Mouse (Mus musculus) hindbrain, embryonic 12.5 days (tissue): ENCODE measurements around the gene Slc44a4. TPM values are rescaled to one million over a fixed set of nuclear protein-coding genes. Genes with fewer than 3 reads are reported as not detected.
A peak's percentile ranks its signal among the peaks of the same experiment; 100 is the strongest.
"Not testable (repeated sequence)": the region's sequence is repeated elsewhere in the genome, so short reads cannot be mapped to it uniquely, and the experiment has no call there.

Source experiments
- ATAC-seq: fragments of 200-750 bp; cut with Nextera tagmentation; 2 replicates; pipeline ENCODE4 v1.8.0; 2017; ENCODE audit warnings: moderate TSS enrichment; ENCODE audit not compliant: low FRiP score
- H3K27ac ChIP-seq: fragments of 300-500 bp; sonication (generic); 2 replicates; pipeline ENCODE4 v1.5.1; 2016; ENCODE audit warnings: mild to moderate bottlenecking
- H3K27me3 ChIP-seq: fragments of 300-500 bp; sonication (generic); 2 replicates; pipeline ENCODE4 v1.6.1; 2016; ENCODE audit warnings: mild to moderate bottlenecking
- H3K36me3 ChIP-seq: fragments of 300-500 bp; sonication (generic); 2 replicates; pipeline ENCODE4 v1.6.1; 2016; ENCODE audit warnings: mild to moderate bottlenecking
- H3K4me1 ChIP-seq: fragments of 300-500 bp; sonication (generic); 2 replicates; pipeline ENCODE4 v1.6.1; 2016
- H3K4me2 ChIP-seq: fragments of 300-500 bp; sonication (generic); replicated peaks from 2 replicates; pipeline ENCODE4 v1.6.1; 2016; ENCODE audit warnings: mild to moderate bottlenecking
- H3K4me3 ChIP-seq: fragments of 300-500 bp; sonication (generic); 2 replicates; pipeline ENCODE4 v1.5.1; 2016; ENCODE audit warnings: mild to moderate bottlenecking
- H3K9ac ChIP-seq: fragments of 300-500 bp; sonication (generic); 2 replicates; pipeline ENCODE4 v1.6.1; 2016; ENCODE audit warnings: mild to moderate bottlenecking, moderate library complexity
- H3K9me3 ChIP-seq: fragments of 300-500 bp; sonication (generic); replicated peaks from 2 replicates; pipeline ENCODE4 v1.6.1; 2016; ENCODE audit warnings: mild to moderate bottlenecking
- WGBS: fragments of 180-500 bp; shearing (Covaris S2); methylation state at CpG from one replicate; pipeline ENCODE4 v1.1.7; 2016; 5-methylcytosine and 5-hydroxymethylcytosine counted together
- polyA plus RNA-seq: library from polyadenylated mRNA; unstranded; fragments of >200 nt; fragmentation: Nextera tagmentation; extraction: Ambion mirVana; gene quantifications from 2 replicates; pipeline ENCODE4 v1.2.1, GENCODE M21; 2016

Slc44a4 gene
- polyA plus RNA-seq, 1 experiment from 2014 or later, result 0.15 TPM

- under 1% methylated on average over 32 of the region's 32 CpGs for WGBS
- H3K27me3 ChIP-seq, result peaks cover 51% of the 10 kb centered on the region
- H3K27ac ChIP-seq, result peak within 1 kb of the TSS; percentile 78
Measured at GRCm38 (mm10) chr17:34959130-34959778, 45.0 kb downstream of the Slc44a4 start, which contains the start of gene Hspa1b. Gene Hspa1b (minus strand): TSS chr17:34959238.

GRCm38 (mm10) chr17:34959881-34960515 is 45.7 kb downstream of the Slc44a4 start:
- H3K4me2 ChIP-seq, result peak overlapping the region; percentile 77
- no peaks in the 10 kb centered on the region for H3K36me3 ChIP-seq
- H3K4me3 ChIP-seq, result peak overlapping the region; percentile 45
- 0 out of 2 replicates have a peak overlapping the region, but pooled peaks have one; percentile 4 for H3K27ac ChIP-seq
- no peak overlapping the region for H3K9ac ChIP-seq
- peaks cover 54% of the 10 kb centered on the region for H3K27me3 ChIP-seq
- WGBS, result 12% methylated on average over 12 of the region's 12 CpGs
- no peaks in the 10 kb centered on the region for H3K9me3 ChIP-seq
- H3K4me1 ChIP-seq, result peaks cover 9% of the 10 kb centered on the region; the same call in 1 of the 2 replicates
- ATAC-seq, result no peak

More at GRCm38 (mm10) chr17:34959130-34959778, 45.0 kb downstream of the Slc44a4 start, which contains the start of gene Hspa1b:
- H3K9me3 ChIP-seq, H3K36me3 ChIP-seq, H3K4me1 ChIP-seq: not testable (repeated sequence)
- Histone ChIP-seq H3K4me2 (peak within 1 kb of the TSS; percentile 77), H3K4me3 (peak within 1 kb of the TSS; percentile 45), H3K9ac (0 out of 2 replicates have a peak within 1 kb of the TSS, but pooled peaks have one; percentile 59)
- peak; percentile 92 for ATAC-seq

- no peaks in the 10 kb centered on the region for H3K9me3 ChIP-seq
- H3K4me3 ChIP-seq, result no peak overlapping the region
- ATAC-seq, result no peak
- H3K27ac ChIP-seq, result no peak overlapping the region
- H3K4me2 ChIP-seq, result no peak overlapping the region
- no peak overlapping the region for H3K9ac ChIP-seq
- H3K4me1 ChIP-seq, result peaks cover 9% of the 10 kb centered on the region; the same call in 1 of the 2 replicates
- no peaks in the 10 kb centered on the region for H3K36me3 ChIP-seq
- peaks cover 45% of the 10 kb centered on the region for H3K27me3 ChIP-seq
Measured at GRCm38 (mm10) chr17:34960702-34961493, 46.6 kb downstream of the Slc44a4 start.

GRCm38 (mm10) chr17:34962125-34962524 is 47.9 kb downstream of the Slc44a4 start:
- ATAC-seq, result no peak
- Histone ChIP-seq H3K27ac (no peak overlapping the region), H3K9ac (no peak overlapping the region), H3K4me2 (no peak overlapping the region), H3K4me3 (no peak overlapping the region), H3K36me3 (no peaks in the 10 kb centered on the region), H3K27me3 (peaks cover 37% of the 10 kb centered on the region), H3K9me3 (no peaks in the 10 kb centered on the region), H3K4me1 (peaks cover 9% of the 10 kb centered on the region; the same call in 1 of the 2 replicates)
- 23% methylated on average over 3 of the region's 3 CpGs for whole genome bisulfite sequencing

GRCm38 (mm10) chr17:34962841-34963240 is 48.6 kb downstream of the Slc44a4 start:
- H3K4me3 ChIP-seq, result no peak overlapping the region
- H3K4me2 ChIP-seq, result no peak overlapping the region
- no peak for ATAC-seq
- H3K9me3 ChIP-seq, result no peaks in the 10 kb centered on the region
- peaks cover 9% of the 10 kb centered on the region; the same call in 1 of the 2 replicates for H3K4me1 ChIP-seq
- WGBS, result 79% methylated on average over 1 of the region's 1 CpGs
- no peak overlapping the region for H3K27ac ChIP-seq
- H3K27me3 ChIP-seq, result peaks cover 44% of the 10 kb centered on the region
- no peaks in the 10 kb centered on the region for H3K36me3 ChIP-seq
- H3K9ac ChIP-seq, result no peak overlapping the region

GRCm38 (mm10) chr17:34964640-34965049 is 50.4 kb downstream of the Slc44a4 start:
- Histone ChIP-seq H3K4me2 (no peak overlapping the region), H3K27me3 (peaks cover 62% of the 10 kb centered on the region), H3K9ac (peak overlapping the region; percentile 10; the same call in 1 of the 2 replicates), H3K4me1 (0 out of 2 replicates have a peak, but pooled peaks cover 6% of the 10 kb centered on the region), H3K27ac (no peak overlapping the region), H3K36me3 (no peaks in the 10 kb centered on the region), H3K4me3 (no peak overlapping the region), H3K9me3 (no peaks in the 10 kb centered on the region)
- 18% methylated on average over 1 of the region's 1 CpGs for WGBS
- ATAC-seq, result no peak

- H3K27ac ChIP-seq, result no peak overlapping the region
- H3K36me3 ChIP-seq, result no peaks in the 10 kb centered on the region
- no peaks in the 10 kb centered on the region for H3K9me3 ChIP-seq
- H3K27me3 ChIP-seq, result peaks cover 66% of the 10 kb centered on the region
- ATAC-seq, result no peak
- 76% methylated on average over 5 of the region's 5 CpGs for WGBS
- H3K4me2 ChIP-seq, result no peak overlapping the region
- H3K9ac ChIP-seq, result no peak overlapping the region
- H3K4me3 ChIP-seq, result no peak overlapping the region
- no peaks in the 10 kb centered on the region for H3K4me1 ChIP-seq
Measured at GRCm38 (mm10) chr17:34965627-34966026, 51.4 kb downstream of the Slc44a4 start.

- not testable (repeated sequence) for H3K4me1 ChIP-seq, ATAC-seq, H3K4me2 ChIP-seq, H3K4me3 ChIP-seq, H3K27ac ChIP-seq, H3K9me3 ChIP-seq, H3K36me3 ChIP-seq, H3K9ac ChIP-seq
- WGBS, result 71% methylated on average over 7 of the region's 11 CpGs
- H3K27me3 ChIP-seq, result peaks cover 47% of the 10 kb centered on the region
Measured at GRCm38 (mm10) chr17:34969822-34970221, 55.6 kb downstream of the Slc44a4 start, which contains the start of gene Gm20481. Gene Gm20481 (plus strand): TSS chr17:34969912.

- not testable (repeated sequence) for ATAC-seq, H3K4me1 ChIP-seq, H3K9ac ChIP-seq, H3K9me3 ChIP-seq, H3K4me2 ChIP-seq, H3K27ac ChIP-seq, H3K36me3 ChIP-seq, H3K4me3 ChIP-seq
- WGBS, result 47% methylated on average over 21 of the region's 37 CpGs
- peaks cover 46% of the 10 kb centered on the region for H3K27me3 ChIP-seq
Measured at GRCm38 (mm10) chr17:34970850-34971249, 56.6 kb downstream of the Slc44a4 start.

- peaks cover 46% of the 10 kb centered on the region for H3K27me3 ChIP-seq
Measured at GRCm38 (mm10) chr17:34971694-34972068, 57.4 kb downstream of the Slc44a4 start.

GRCm38 (mm10) chr17:34972069-34972749 is 57.9 kb downstream of the Slc44a4 start, which contains the start of the genes Hspa1a and Hspa1l:
Gene Hspa1a (minus strand): TSS chr17:34972156.
Gene Hspa1l (plus strand): TSS chr17:34972703.
- not testable (repeated sequence) for H3K27ac ChIP-seq, H3K9me3 ChIP-seq, H3K36me3 ChIP-seq, H3K4me1 ChIP-seq
- H3K9ac ChIP-seq, result peak within 1 kb of the TSS; percentile 15; the same call in 1 of the 2 replicates
- peaks cover 46% of the 10 kb centered on the region for H3K27me3 ChIP-seq
- peak within 1 kb of the TSS; percentile 37 for H3K4me3 ChIP-seq
- under 1% methylated on average over 33 of the region's 33 CpGs for WGBS
- peak; percentile 93 for ATAC-seq
- peak within 1 kb of the TSS; percentile 74 for H3K4me2 ChIP-seq

More at GRCm38 (mm10) chr17:34971694-34972068, 57.4 kb downstream of the Slc44a4 start:
- not testable (repeated sequence) for H3K36me3 ChIP-seq, H3K4me1 ChIP-seq, H3K27ac ChIP-seq, H3K9ac ChIP-seq, H3K9me3 ChIP-seq
- peak; percentile 53 for ATAC-seq
- WGBS, result 1% methylated on average over 25 of the region's 43 CpGs
- Histone ChIP-seq H3K4me2 (peak overlapping the region; percentile 74), H3K4me3 (peak overlapping the region; percentile 37)
